Mouse (Mus musculus): ENCODE data around the gene Pbxip1. TPM values are rescaled to one million over a fixed set of nuclear protein-coding genes. Genes with fewer than 3 reads are reported as not detected.

The Pbxip1 gene
- polyA plus RNA-seq, 1 experiment, result 78.1 TPM

GRCm38 (mm10) chr3:89458965-89459807 is 22.7 kb downstream of the Pbxip1 start:
- H3K4me1 ChIP-seq (ENCODE audit: control insufficient read depth, insufficient read depth, low read length), result 0 out of 2 replicates have a peak, but pooled peaks cover 5% of the 10 kb centered on the region
- peak; percentile 74; the same call in 1 of the 2 replicates for TF ChIP-seq POLR2A (IDR thresholded peaks at IDR 0.05; ENCODE audit: borderline replicate concordance, extremely low read depth, low read depth, low read length)
- no peak for TF ChIP-seq CTCF (IDR thresholded peaks at IDR 0.05; ENCODE audit: insufficient read depth, low read length)
- 1% methylated on average over 33 of the region's 36 CpGs for WGBS
- peak overlapping the region; percentile 80 for H3K4me3 ChIP-seq (replicated peaks; ENCODE audit: extremely low read depth, low read depth, low read length)
- DNase-seq, result peak; percentile 92

- no peak for TF ChIP-seq POLR2A (IDR thresholded peaks at IDR 0.05; ENCODE audit: borderline replicate concordance, extremely low read depth, low read depth, low read length)
- no peak for TF ChIP-seq CTCF (IDR thresholded peaks at IDR 0.05; ENCODE audit: insufficient read depth, low read length)
- Histone ChIP-seq H3K4me3 (replicated peaks; ENCODE audit: extremely low read depth, low read depth, low read length) (no peak overlapping the region), H3K4me1 (ENCODE audit: control insufficient read depth, insufficient read depth, low read length) (no peaks in the 10 kb centered on the region)
- DNase-seq, result no peak
- WGBS, result 70% methylated on average over 4 of the region's 4 CpGs
Measured at GRCm38 (mm10) chr3:89468268-89468667, 31.8 kb downstream of the Pbxip1 start.

- WGBS, result 69% methylated on average over 7 of the region's 7 CpGs
Measured at GRCm38 (mm10) chr3:89472280-89472679, 35.8 kb downstream of the Pbxip1 start.

GRCm38 (mm10) chr3:89473838-89474237 is 37.3 kb downstream of the Pbxip1 start:
- 66% methylated on average over 6 of the region's 6 CpGs for WGBS
- H3K4me3 ChIP-seq (replicated peaks; ENCODE audit: extremely low read depth, low read depth, low read length), result no peak overlapping the region
- H3K4me1 ChIP-seq (ENCODE audit: control insufficient read depth, insufficient read depth, low read length), result no peaks in the 10 kb centered on the region
- DNase-seq, result no peak
- no peak for TF ChIP-seq POLR2A (IDR thresholded peaks at IDR 0.05; ENCODE audit: borderline replicate concordance, extremely low read depth, low read depth, low read length)
- no peak for TF ChIP-seq CTCF (IDR thresholded peaks at IDR 0.05; ENCODE audit: insufficient read depth, low read length)

More at GRCm38 (mm10) chr3:89472280-89472679, 35.8 kb downstream of the Pbxip1 start:
- H3K4me1 ChIP-seq (ENCODE audit: control insufficient read depth, insufficient read depth, low read length), result no peaks in the 10 kb centered on the region
- no peak for DNase-seq
- TF ChIP-seq CTCF (IDR thresholded peaks at IDR 0.05; ENCODE audit: insufficient read depth, low read length) (no peak), POLR2A (IDR thresholded peaks at IDR 0.05; ENCODE audit: borderline replicate concordance, extremely low read depth, low read depth, low read length) (no peak)
- H3K4me3 ChIP-seq (replicated peaks; ENCODE audit: extremely low read depth, low read depth, low read length), result no peak overlapping the region

- no peak for TF ChIP-seq POLR2A (IDR thresholded peaks at IDR 0.05; ENCODE audit: borderline replicate concordance, extremely low read depth, low read depth, low read length)
- TF ChIP-seq CTCF (IDR thresholded peaks at IDR 0.05; ENCODE audit: insufficient read depth, low read length), result no peak
- Histone ChIP-seq H3K4me1 (ENCODE audit: control insufficient read depth, insufficient read depth, low read length) (no peaks in the 10 kb centered on the region), H3K4me3 (replicated peaks; ENCODE audit: extremely low read depth, low read depth, low read length) (no peak overlapping the region)
- no peak for DNase-seq
- WGBS, result 73% methylated on average over 6 of the region's 6 CpGs
Measured at GRCm38 (mm10) chr3:89479055-89479454, 42.5 kb downstream of the Pbxip1 start.

- DNase-seq, result no peak
- 44% methylated on average over 2 of the region's 2 CpGs for WGBS
Measured at GRCm38 (mm10) chr3:89481488-89481887, 45.0 kb downstream of the Pbxip1 start.

GRCm38 (mm10) chr3:89482249-89482648 is 45.7 kb downstream of the Pbxip1 start:
- Histone ChIP-seq H3K4me3 (replicated peaks; ENCODE audit: extremely low read depth, low read depth, low read length) (no peak overlapping the region), H3K4me1 (ENCODE audit: control insufficient read depth, insufficient read depth, low read length) (no peaks in the 10 kb centered on the region)
- DNase-seq, result no peak
- WGBS, result 64% methylated on average over 5 of the region's 5 CpGs
- TF ChIP-seq CTCF (IDR thresholded peaks at IDR 0.05; ENCODE audit: insufficient read depth, low read length) (no peak), POLR2A (IDR thresholded peaks at IDR 0.05; ENCODE audit: borderline replicate concordance, extremely low read depth, low read depth, low read length) (no peak)

More at GRCm38 (mm10) chr3:89481488-89481887, 45.0 kb downstream of the Pbxip1 start:
- H3K4me3 ChIP-seq (replicated peaks; ENCODE audit: extremely low read depth, low read depth, low read length), result no peak overlapping the region
- peak; percentile 51 for TF ChIP-seq CTCF (IDR thresholded peaks at IDR 0.05; ENCODE audit: insufficient read depth, low read length)
- no peak for TF ChIP-seq POLR2A (IDR thresholded peaks at IDR 0.05; ENCODE audit: borderline replicate concordance, extremely low read depth, low read depth, low read length)
- H3K4me1 ChIP-seq (ENCODE audit: control insufficient read depth, insufficient read depth, low read length), result no peaks in the 10 kb centered on the region

- 13% methylated on average over 24 of the region's 24 CpGs for WGBS
- Histone ChIP-seq H3K4me3 (replicated peaks; ENCODE audit: extremely low read depth, low read depth, low read length) (no peak overlapping the region), H3K4me1 (ENCODE audit: control insufficient read depth, insufficient read depth, low read length) (no peaks in the 10 kb centered on the region)
- TF ChIP-seq CTCF (IDR thresholded peaks at IDR 0.05; ENCODE audit: insufficient read depth, low read length), result peak; percentile 84
- no peak for TF ChIP-seq POLR2A (IDR thresholded peaks at IDR 0.05; ENCODE audit: borderline replicate concordance, extremely low read depth, low read depth, low read length)
- peak; percentile 81 for DNase-seq
Measured at GRCm38 (mm10) chr3:89484766-89485524, 48.4 kb downstream of the Pbxip1 start.

GRCm38 (mm10) chr3:89486111-89486510 is 49.6 kb downstream of the Pbxip1 start:
- no peak for TF ChIP-seq POLR2A (IDR thresholded peaks at IDR 0.05; ENCODE audit: borderline replicate concordance, extremely low read depth, low read depth, low read length)
- TF ChIP-seq CTCF (IDR thresholded peaks at IDR 0.05; ENCODE audit: insufficient read depth, low read length), result no peak
- 70% methylated on average over 8 of the region's 8 CpGs for WGBS
- no peaks in the 10 kb centered on the region for H3K4me1 ChIP-seq (ENCODE audit: control insufficient read depth, insufficient read depth, low read length)
- DNase-seq, result no peak
- H3K4me3 ChIP-seq (replicated peaks; ENCODE audit: extremely low read depth, low read depth, low read length), result no peak overlapping the region
